Comparison of ENCODE assay signal across 8 mouse cellular contexts in genomic region chr4:33188781-33189734, GRCm38 (mm10). TPM values are rescaled to one million over a fixed set of nuclear protein-coding genes. Genes with fewer than 3 reads are reported as not detected.
A peak's percentile ranks its signal among the peaks of the same experiment; 100 is the strongest.
DNase-seq lines count a peak whose midpoint lies in the region; ATAC-seq and TF ChIP-seq lines count a peak whose summit lies in the region.

No protein-coding gene starts in this region.

- peak overlapping the region; percentile 81 for H3K4me2 ChIP-seq in forebrain, postnatal 0 days (ENCODE audit: low read depth)

- H3K36me3 ChIP-seq in E14TG2a.4 (ENCODE audit: insufficient read depth, low read length): no peaks in the 10 kb centered on the region
- peaks cover 6% of the 10 kb centered on the region; the same call in 1 of the 2 replicates for H3K36me3 ChIP-seq in forebrain, postnatal 0 days (ENCODE audit: insufficient read depth)

- no peak for TF ChIP-seq CTCF in E14TG2a.4 (conservative IDR thresholded peaks at IDR 0.05; ENCODE audit: low read length)
- TF ChIP-seq CTCF in forebrain, postnatal 0 days (IDR thresholded peaks at IDR 0.05; ENCODE audit: low read depth): peak; percentile 41; the same call in 1 of the 2 replicates
- peak; percentile 53 for TF ChIP-seq CTCF in layer of hippocampus, adult 2 months (conservative IDR thresholded peaks at IDR 0.05)
- no peak for TF ChIP-seq CTCF in olfactory bulb, adult 2 months (IDR thresholded peaks at IDR 0.05; ENCODE audit: insufficient read depth, low read depth, low read length)

- WGBS in forebrain, postnatal 0 days: under 1% methylated on average over 122 of the region's 123 CpGs
- under 1% methylated on average over 123 of the region's 123 CpGs for WGBS in olfactory bulb, adult 2 months

- H3K9me3 ChIP-seq in E14TG2a.4 (ENCODE audit: low read length): peaks cover 21% of the 10 kb centered on the region
- H3K9me3 ChIP-seq in forebrain, postnatal 0 days (ENCODE audit: low read length): no peaks in the 10 kb centered on the region

- H3K27ac ChIP-seq in forebrain, postnatal 0 days (ENCODE audit: low read depth, low read length): peak overlapping the region; percentile 92
- H3K27ac ChIP-seq in layer of hippocampus, adult 2 months: peak overlapping the region; percentile 96
- H3K27ac ChIP-seq in olfactory bulb, adult 2 months (ENCODE audit: insufficient read depth, low read depth, low read length): peak overlapping the region; percentile 77

- 0 out of 2 replicates have a peak, but pooled peaks cover 5% of the 10 kb centered on the region for H3K4me1 ChIP-seq in E14TG2a.4 (replicated peaks; ENCODE audit: low read depth, low read length)
- no peaks in the 10 kb centered on the region; the same call in 1 of the 2 replicates for H3K4me1 ChIP-seq in forebrain, postnatal 0 days (ENCODE audit: insufficient read depth)
- H3K4me1 ChIP-seq in olfactory bulb, adult 2 months (ENCODE audit: control insufficient read depth, insufficient read depth, low read length): peaks cover 3% of the 10 kb centered on the region

- peak; percentile 98 for DNase-seq in cerebellum, adult 9-10 months
- DNase-seq in forebrain, postnatal 0 days: peak; percentile 93
- DNase-seq in heart, postnatal 36 days: peak; percentile 86
- DNase-seq in layer of hippocampus, adult 2 months (ENCODE audit: low spot score in 2 of 2): peak; percentile 79 to 85
- peak; percentile 86 to 89 for DNase-seq in lung, adult 18-20 months
- DNase-seq in testis, postnatal 14 days (ENCODE audit: low spot score): peak; percentile 86

- peak overlapping the region; percentile 83 for H3K9ac ChIP-seq in forebrain, postnatal 0 days

- peaks cover 17% of the 10 kb centered on the region for H3K27me3 ChIP-seq in E14TG2a.4 (ENCODE audit: insufficient read depth, low read length)
- no peaks in the 10 kb centered on the region for H3K27me3 ChIP-seq in forebrain, postnatal 0 days (ENCODE audit: insufficient read depth, low read length)

- TF ChIP-seq POLR2A in olfactory bulb, adult 2 months (IDR thresholded peaks at IDR 0.05; ENCODE audit: insufficient read depth, low read depth, low read length): peak; percentile 32

- peak overlapping the region; percentile 88 for H3K4me3 ChIP-seq in E14TG2a.4 (replicated peaks; ENCODE audit: low read length)
- H3K4me3 ChIP-seq in forebrain, postnatal 0 days (ENCODE audit: low read depth, low read length): peak overlapping the region; percentile 73
- peak overlapping the region; percentile 55 for H3K4me3 ChIP-seq in layer of hippocampus, adult 2 months
- H3K4me3 ChIP-seq in olfactory bulb, adult 2 months (ENCODE audit: insufficient read depth, low read depth, low read length): peak overlapping the region; percentile 71

- peak; percentile 96 for ATAC-seq in forebrain, postnatal 0 days

- intact Hi-C loops in heart, postnatal 36 days (cut with DNase I): loop anchor here (2.0 kb wide), 1 partner anchor 58 kb away; no protein-coding TSS in a partner anchor

RNA-seq across cellular contexts. Expression of gene Pm20d2, which starts 0.5 kb away (rescaled TPM):
- 8.0 and 11.3 TPM in 2 replicates for total RNA-seq in forebrain, postnatal 0 days (2014; rRNA removed)
- polyA plus RNA-seq in forebrain, postnatal 0 days (2015; fragmentation: Nextera tagmentation; extraction: Ambion mirVana): 2.3 and 3.3 TPM in 2 replicates
- total RNA-seq in heart, postnatal 36 days (2021): 10 to 100 TPM; 55.9 to 62.9 TPM
- 10 to 100 TPM; 10.6 to 10.9 TPM for total RNA-seq in layer of hippocampus, adult 2 months (2021)
- not detected in 2 replicates for polyA plus RNA-seq in olfactory bulb, adult 2 months (2012; ENCODE audit: insufficient read depth, insufficient read length, low replicate concordance, missing spikeins)

RNA-seq across cellular contexts. Expression of gene Srsf12, which starts 19.7 kb away (rescaled TPM):
- 47.0 and 68.4 TPM in 2 replicates for total RNA-seq in forebrain, postnatal 0 days (2014; rRNA removed)
- 22.1 and 43.3 TPM in 2 replicates for polyA plus RNA-seq in forebrain, postnatal 0 days (2015; fragmentation: Nextera tagmentation; extraction: Ambion mirVana)
- total RNA-seq in heart, postnatal 36 days (2021): not detected
- total RNA-seq in layer of hippocampus, adult 2 months (2021): 10 to 100 TPM; 25.7 to 26.6 TPM
- not detected in 2 replicates for polyA plus RNA-seq in olfactory bulb, adult 2 months (2012; ENCODE audit: insufficient read depth, insufficient read length, low replicate concordance, missing spikeins)

RNA-seq across cellular contexts. Expression of gene Gabrr1, which starts 56.7 kb away (rescaled TPM):
- 0.46 and 0.67 TPM in 2 replicates for total RNA-seq in forebrain, postnatal 0 days (2014; rRNA removed)
- polyA plus RNA-seq in forebrain, postnatal 0 days (2015; fragmentation: Nextera tagmentation; extraction: Ambion mirVana): 0.22 and 0.25 TPM in 2 replicates
- total RNA-seq in heart, postnatal 36 days (2021): under 1 TPM; 0.33 to 0.42 TPM
- not detected for total RNA-seq in layer of hippocampus, adult 2 months (2021)
- polyA plus RNA-seq in olfactory bulb, adult 2 months (2012; ENCODE audit: insufficient read depth, insufficient read length, low replicate concordance, missing spikeins): not detected in 2 replicates

Comparison
In these comparisons a context has a peak if more than half of its experiments do, and no peak if none do; other contexts are left out.
1. Peak in every context shown above with its lines: DNase-seq, ATAC-seq, H3K4me3 ChIP-seq and H3K27ac ChIP-seq.
2. CTCF ChIP-seq: peak in forebrain, postnatal 0 days (single experiment) and layer of hippocampus, adult 2 months (single experiment); none in E14TG2a.4 (single experiment) and olfactory bulb, adult 2 months (single experiment).
3. RNA of gene Srsf12, which starts 19.7 kb away (total RNA-seq): 47.0 to 68.4 TPM in forebrain, postnatal 0 days and 25.7 to 26.6 TPM in layer of hippocampus, adult 2 months; not detected in heart, postnatal 36 days; every median in the first group is over 10 times any median in the second.